Mouse (Mus musculus) monocyte, adult 59 days (primary cell): ENCODE measurements around the gene Tpte. TPM values are rescaled to one million over a fixed set of nuclear protein-coding genes. Genes with fewer than 3 reads are reported as not detected.

Experiments
- total RNA-seq, 2 experiments: library from RNA; stranded (reverse); gene quantifications; one replicate each; pipeline ENCODE4 v1.2.4; 2023

Tpte gene
- total RNA-seq, result not detected

DNA sequence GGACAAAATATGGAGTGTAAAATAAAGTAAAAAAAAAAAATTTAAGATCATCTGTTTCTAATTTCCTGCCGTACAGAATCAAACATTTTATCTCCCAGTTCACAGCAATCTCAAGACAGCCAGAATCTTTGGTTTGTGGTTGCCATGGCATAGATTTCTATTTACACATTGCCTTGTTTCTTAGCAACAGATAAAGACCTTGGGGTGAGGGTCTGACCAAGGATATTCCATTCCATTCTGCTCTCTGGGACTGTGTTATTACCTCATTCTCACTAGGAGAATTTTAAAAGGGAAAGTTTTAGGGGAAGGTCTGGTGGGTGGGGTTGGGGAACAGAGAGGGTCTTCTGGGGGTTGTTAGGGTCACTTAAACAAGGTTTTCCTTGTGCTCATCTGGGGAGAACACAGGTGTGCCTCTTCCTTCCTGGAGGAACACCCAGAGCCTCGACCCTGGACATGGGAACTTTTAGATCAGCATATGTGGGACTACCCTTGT, at the start of gene Tpte:
Gene Tpte, plus strand, starts transcription at position 443 of the 493 bp plus-strand sequence.

DNA sequence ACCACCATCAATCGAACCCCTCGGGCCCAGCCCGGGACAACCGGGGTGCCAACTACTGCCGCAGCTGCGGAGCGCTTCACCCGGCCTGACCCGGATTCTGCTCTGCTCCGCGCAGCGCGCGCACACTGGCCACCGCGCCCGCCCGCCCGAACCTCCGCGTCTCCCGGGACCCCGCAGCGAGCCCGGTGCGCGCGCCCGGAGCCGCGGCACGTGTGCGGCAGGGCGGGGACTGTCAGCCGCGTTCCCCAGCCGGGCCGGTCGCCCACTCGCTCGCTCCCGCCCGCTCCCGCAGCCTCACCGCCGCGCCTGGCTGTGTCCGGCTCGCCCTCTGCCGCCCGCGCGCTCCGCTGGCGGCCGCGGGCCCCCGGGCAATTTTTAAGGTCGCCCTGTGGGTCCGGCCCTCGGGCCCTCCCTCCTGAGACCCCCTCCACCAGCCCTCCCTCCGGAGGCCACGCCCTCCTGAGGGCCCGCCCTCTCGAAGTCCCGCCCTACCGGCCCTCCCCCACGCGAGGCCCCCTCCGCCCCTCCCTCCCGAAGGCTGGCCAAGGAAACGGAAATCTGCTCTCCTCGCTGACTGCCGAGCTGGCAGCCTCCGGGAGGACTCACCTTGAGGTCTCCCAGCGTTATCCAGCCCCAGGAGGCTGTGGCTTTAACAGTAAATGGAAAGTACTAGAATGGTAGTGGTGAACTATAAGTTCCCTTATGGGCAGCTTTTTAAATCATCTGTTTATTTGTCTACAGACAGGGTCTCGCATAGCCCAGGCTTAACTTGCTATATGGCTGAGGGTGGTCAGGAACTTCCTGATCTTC, 115.1 kb downstream of the Tpte start, which contains the start of gene Slc25a15:
Gene Slc25a15, minus strand, starts transcription at position 456 of the 810 bp plus-strand sequence.

DNA sequence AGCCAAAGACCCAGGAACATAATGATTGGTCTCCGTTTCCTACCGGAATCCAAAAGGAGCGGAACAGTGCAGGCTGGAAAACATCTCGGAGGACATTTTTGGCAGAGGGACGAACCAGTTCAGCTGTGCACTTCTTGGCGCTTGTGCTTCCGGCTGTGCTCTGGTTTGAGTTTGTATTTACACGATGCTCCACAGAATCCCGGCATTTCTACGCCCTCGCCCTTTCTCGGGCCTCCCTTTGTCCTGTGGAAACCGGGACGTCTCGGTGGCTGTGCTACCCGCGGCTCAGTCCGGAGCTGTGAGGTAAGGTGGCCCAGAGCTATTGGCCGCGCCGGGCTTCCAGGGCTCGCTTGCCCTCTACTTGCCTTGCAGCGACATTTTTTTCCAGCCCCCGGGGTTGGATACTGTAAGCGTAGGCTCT, 128.1 kb downstream of the Tpte start, which contains the start of gene Mrps31:
Gene Mrps31, plus strand, starts transcription at position 80 of the 421 bp plus-strand sequence.

Other genes with a start within 250 kb of the Tpte start
- under 1 TPM; 0.09 to 0.18 TPM for gene Atp7b, start 223.1 kb upstream of the Tpte start, total RNA-seq
- gene Alg11, start 222.7 kb upstream of the Tpte start, total RNA-seq, result 10 to 100 TPM in 1 of 2 experiments, 1 to 10 TPM in 1; 9.1 to 13.5 TPM
- not detected for gene Nek5, start 158.4 kb upstream of the Tpte start, total RNA-seq
- 1 to 10 TPM; 2.9 to 3.1 TPM for gene Nek3, start 117.0 kb upstream of the Tpte start, total RNA-seq
- under 1 TPM; 0.73 to 0.92 TPM for gene Ckap2, start 97.6 kb upstream of the Tpte start, total RNA-seq
- gene Vps36, start 90.6 kb upstream of the Tpte start, total RNA-seq, result 10 to 100 TPM; 21.4 to 23.1 TPM
- gene Thsd1, start 56.1 kb upstream of the Tpte start, total RNA-seq, result 1 to 10 TPM in 1 of 2 experiments, under 1 TPM in 1; 0.52 to 1.0 TPM
- 1 to 10 TPM; 4.1 to 4.4 TPM for gene Slc25a15, start 115.2 kb downstream of the Tpte start, total RNA-seq
- 1 to 10 TPM; 9.4 to 9.7 TPM for gene Mrps31, start 127.9 kb downstream of the Tpte start, total RNA-seq